Mouse (Mus musculus) erythroblast, embryonic 14.5 days (primary cell): ENCODE measurements around the gene Olfr1272.
"Not testable (repeated sequence)": the region's sequence is repeated elsewhere in the genome, so short reads cannot be mapped to it uniquely, and the experiment has no call there.

Experiments
- GATA1 ChIP-seq: IDR thresholded peaks from 2 replicates; pipeline ENCODE4 v1.6.1; 2012; ENCODE audit warnings: low read length, inconsistent platforms, mixed read lengths
- TAL1 ChIP-seq: IDR thresholded peaks from 3 replicates; pipeline ENCODE4 v1.6.1; 2012; ENCODE audit warnings: low read length, inconsistent platforms, mixed read lengths

DNA sequence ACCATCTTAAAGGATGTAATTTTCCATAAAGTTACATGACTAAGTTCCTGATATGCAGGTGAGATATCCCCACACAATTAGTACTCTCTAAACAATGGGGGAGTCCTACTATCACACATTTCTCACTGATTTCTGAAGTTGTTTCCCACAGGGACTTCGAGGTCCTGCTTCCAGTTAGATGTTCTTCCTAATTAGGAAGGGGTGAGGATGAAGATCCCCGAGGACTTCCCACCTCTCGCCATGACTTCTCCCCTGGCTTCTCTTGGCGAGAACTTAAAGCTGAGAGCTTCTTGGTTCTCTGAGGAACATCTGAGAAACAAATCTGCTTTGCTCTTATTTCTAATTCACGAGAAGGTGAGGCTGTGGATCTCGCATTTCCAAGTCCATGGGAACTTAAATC is 29.3 kb upstream of the Olfr1272 start, which contains the start of gene Gm13769:
- TF ChIP-seq GATA1, TAL1: not testable (repeated sequence)
